ENCODE assay signal across 19 mouse cellular contexts in the genomic region with DNA sequence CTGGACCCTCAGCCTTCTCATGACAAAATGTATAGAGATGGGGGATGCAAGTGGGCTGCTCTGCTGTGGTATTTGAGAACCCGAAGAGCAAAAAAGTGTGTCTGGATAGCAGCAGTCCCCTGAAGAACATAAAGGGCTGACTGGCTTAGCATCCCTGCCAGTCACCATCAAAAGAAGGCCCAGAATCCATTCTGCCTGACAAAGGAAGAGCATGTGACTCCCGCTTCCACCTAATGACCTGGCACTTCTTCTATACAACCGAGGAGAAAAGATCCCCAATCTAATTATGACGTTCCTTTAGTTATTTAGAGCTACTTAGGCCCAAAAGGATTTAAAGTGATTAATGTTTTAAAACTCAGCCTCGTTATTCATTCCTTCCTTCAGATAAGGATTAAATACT.
"Had no signal": no experiment of that assay in that cellular context is flagged by ENCODE, and none has a peak within 500 bp of the region (broad histone marks: within the 10 kb centered on the region; RNA-seq: fewer than 3 reads in every experiment).

No protein-coding gene starts in this region.

- H3K9me3 ChIP-seq: midbrain, embryonic 13.5 days; neural tube, embryonic 13.5 days; stomach, embryonic 15.5 days had no signal

- H3K4me3 ChIP-seq: left cerebral cortex, adult 2 months; midbrain, embryonic 13.5 days; myocyte; neural tube, embryonic 13.5 days; stomach, embryonic 15.5 days had no signal

- ATAC-seq: liver, postnatal 0 days; lung, postnatal 0 days; midbrain, embryonic 13.5 days had no signal

- H3K27me3 ChIP-seq: midbrain, embryonic 13.5 days; neural tube, embryonic 13.5 days; stomach, embryonic 15.5 days had no signal

- H3K27ac ChIP-seq: left cerebral cortex, adult 2 months; liver, embryonic 14.5 days; macrophage; midbrain, embryonic 13.5 days; neural tube, embryonic 13.5 days; stomach, embryonic 15.5 days had no signal

- H3K36me3 ChIP-seq: midbrain, embryonic 13.5 days; neural tube, embryonic 13.5 days; stomach, embryonic 15.5 days had no signal

- DNase-seq: kidney, adult 18-20 months; kidney, adult 9 months; kidney, postnatal 10 days; kidney, postnatal 36 days; layer of hippocampus, postnatal 36 days; liver, postnatal 0 days; lung, embryonic 14.5 days; retina, postnatal 1 day; right cerebral cortex, postnatal 25 days; spleen, adult 18-20 months; thymus, postnatal 25 days had no signal

- H3K4me2 ChIP-seq: lung, embryonic 14.5 days; midbrain, embryonic 13.5 days; neural tube, embryonic 13.5 days; stomach, embryonic 15.5 days had no signal

- H3K4me1 ChIP-seq: midbrain, embryonic 13.5 days; neural tube, embryonic 13.5 days; stomach, embryonic 15.5 days had no signal

- H3K9ac ChIP-seq: liver, embryonic 14.5 days; liver, postnatal 0 days; lung, embryonic 14.5 days; midbrain, embryonic 13.5 days; neural tube, embryonic 13.5 days; stomach, embryonic 15.5 days had no signal
